Mouse (Mus musculus): Measurements from ENCODE around the gene Speer4f1.
"Not testable (repeated sequence)": the region's sequence is repeated elsewhere in the genome, so short reads cannot be mapped to it uniquely, and the experiment has no call there.

Gene Speer4f1

DNA sequence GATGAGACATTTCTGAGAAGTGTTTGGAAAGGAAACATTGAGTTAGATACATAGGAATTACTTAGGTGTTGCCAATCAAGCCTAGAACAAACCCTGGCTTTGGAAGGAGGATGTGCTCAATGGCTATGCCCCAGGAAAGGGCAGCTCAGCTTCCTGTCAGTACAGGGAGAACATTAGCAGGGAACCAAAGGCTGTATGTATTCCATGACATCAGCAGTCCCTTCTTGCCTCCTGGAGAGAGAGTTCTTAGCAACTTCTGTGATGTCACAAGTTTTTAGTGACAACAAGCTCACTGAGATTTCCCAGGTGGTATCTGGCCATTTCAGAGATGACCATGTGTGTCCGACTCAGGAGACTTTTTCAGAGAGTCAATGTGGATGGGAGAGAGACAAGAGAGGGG is at the start of gene Speer4f1:
Gene Speer4f1 (plus strand): TSS at position 301 of the 400 bp plus-strand sequence.
- not testable (repeated sequence) for DNase-seq (ENCODE audit: low read depth, low spot score)

- DNase-seq (ENCODE audit: low read depth, low spot score), result no peak
These were observed 49.0 kb upstream of the Speer4f1 start for GRCm38 (mm10) chr5:17426930-17427329.

DNA sequence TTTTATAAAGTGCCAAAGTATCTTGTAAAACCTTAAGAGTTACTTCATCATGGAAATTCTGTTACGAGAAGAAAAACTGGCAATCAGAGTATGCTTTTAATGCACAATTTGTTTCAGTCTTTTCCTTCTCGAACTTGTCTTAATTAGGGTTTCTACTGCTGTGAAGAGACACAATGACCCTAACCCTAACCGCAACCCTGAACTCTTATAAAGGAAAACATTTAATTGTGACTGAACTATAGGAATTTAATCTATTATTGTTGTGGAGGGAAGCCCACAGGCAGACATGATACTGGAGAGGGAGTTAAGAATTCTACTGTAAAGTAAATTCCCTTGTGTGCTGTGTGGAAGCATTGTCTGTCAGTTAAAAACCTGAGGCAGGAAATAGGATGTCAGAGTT is 41.2 kb upstream of the Speer4f1 start:
- DNase-seq (ENCODE audit: low read depth, low spot score), result no peak

DNA sequence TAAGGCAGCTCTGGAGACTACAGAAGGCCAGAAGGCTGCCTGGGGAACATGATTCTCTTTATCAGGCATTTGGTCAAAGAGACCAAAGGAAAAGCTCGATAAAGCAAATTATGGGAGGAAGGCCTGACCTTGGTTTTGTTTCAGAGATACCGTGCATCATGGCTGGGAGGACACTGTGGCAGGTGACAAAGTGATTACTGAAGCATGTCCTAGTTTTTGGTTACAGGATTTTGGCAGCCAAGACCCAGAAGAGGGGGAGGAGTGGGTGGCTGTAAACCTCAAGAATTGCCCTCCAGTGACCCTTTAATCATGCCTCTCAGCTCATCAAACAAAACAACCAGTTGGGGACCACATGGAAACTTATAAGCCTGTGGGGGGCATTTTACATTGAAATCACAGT is 39.7 kb upstream of the Speer4f1 start:
- no peak for DNase-seq (ENCODE audit: low read depth, low spot score)

DNA sequence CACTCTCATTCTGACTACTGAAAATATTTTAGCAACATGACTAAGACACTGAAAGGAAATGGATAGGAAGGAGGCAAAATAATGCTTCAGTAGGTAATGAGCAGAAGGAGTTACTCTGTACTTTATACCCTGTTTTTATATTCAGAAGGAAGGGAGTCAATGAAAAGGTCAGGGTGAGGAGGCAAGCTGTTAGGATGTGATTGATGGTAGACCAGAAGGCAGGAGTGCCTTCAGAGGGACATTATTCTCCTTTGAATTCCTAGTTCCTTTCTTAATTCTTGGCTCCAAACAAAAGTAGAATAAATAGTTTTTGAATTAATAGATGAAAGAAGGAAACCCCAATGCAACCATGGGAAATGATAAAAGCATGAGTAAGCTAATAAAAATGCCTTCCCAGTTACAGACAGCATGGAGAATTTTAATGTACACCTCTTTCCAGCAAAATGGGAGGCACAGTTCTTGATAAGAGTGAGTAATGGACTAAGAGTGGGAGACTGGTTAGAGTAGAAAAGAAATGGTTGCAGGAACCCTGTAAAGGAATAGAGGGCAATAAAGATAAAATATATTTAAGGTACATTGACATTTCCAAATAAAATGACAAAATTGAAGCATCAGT is 36.3 kb upstream of the Speer4f1 start:
- DNase-seq (ENCODE audit: low read depth, low spot score), result no peak

GRCm38 (mm10) chr5:17454059-17454458 is 21.8 kb upstream of the Speer4f1 start:
- DNase-seq (ENCODE audit: low read depth, low spot score), result no peak

GRCm38 (mm10) chr5:17454952-17455586 is 20.8 kb upstream of the Speer4f1 start:
- DNase-seq (ENCODE audit: low read depth, low spot score), result no peak

- DNase-seq (ENCODE audit: low read depth, low spot score), result no peak
These were observed 19.2 kb upstream of the Speer4f1 start for GRCm38 (mm10) chr5:17456671-17457070.

- DNase-seq (ENCODE audit: low read depth, low spot score), result not testable (repeated sequence)
These were observed 7.8 kb upstream of the Speer4f1 start for GRCm38 (mm10) chr5:17468120-17468519.

DNA sequence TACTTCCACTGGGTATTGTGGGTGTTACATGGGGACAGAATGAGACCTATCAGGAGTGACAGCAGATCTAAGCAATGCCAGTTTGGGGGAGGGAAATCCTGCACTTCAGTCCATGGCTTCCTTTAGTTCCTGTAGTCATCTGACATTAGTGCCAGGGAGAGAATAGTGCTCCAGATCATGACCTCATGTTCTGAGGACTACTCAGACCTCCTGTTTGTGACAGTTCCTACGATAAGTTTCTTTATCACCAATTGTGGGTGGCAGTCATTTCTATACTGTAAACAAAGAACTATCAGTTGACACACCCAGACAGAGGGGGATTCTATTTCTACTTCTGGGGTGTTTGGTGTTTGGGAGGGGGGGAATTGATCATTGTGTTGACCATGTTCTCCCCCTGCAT is 578 bp downstream of the Speer4f1 start:
- no peak for DNase-seq (ENCODE audit: low read depth, low spot score)

DNA sequence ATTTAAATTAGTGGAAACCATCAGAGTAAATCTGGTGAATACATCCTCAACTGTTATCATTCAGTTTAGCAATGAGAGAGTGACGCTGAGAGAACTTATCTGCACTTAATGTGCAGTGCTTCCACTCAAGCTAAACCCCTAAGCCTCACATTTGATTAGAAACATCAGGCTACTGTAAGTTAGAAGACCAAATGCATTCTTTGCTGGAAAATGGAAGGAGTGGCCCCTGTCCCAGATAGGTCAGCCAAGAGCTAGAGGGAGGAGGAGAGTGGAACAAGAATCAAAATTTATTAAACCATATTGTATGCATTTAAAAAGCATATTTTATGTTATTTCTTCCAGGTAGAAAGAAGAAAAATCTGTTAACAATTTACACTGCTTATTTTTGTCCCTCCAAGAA is 14.0 kb downstream of the Speer4f1 start:
- DNase-seq (ENCODE audit: low read depth, low spot score), result no peak

DNA sequence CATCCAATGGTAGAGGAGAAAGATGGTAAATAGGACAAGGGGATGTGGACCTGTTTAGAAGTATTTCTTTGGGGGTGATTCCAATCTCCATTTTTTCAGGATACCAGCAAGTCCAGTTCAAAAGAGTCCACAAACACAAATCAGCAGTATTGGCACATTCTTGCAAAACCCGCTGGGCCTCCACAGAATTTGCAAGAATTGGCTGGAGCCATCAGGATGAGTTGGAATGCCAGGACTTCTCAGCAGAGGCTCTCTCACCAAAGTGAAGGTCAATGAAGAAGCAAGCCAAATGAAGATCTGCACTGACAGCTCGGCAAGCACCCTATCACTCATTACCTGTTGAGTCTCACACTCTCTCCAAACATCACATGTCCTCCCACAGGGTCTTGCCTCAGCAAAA is 19.7 kb downstream of the Speer4f1 start:
- no peak for DNase-seq (ENCODE audit: low read depth, low spot score)

DNA sequence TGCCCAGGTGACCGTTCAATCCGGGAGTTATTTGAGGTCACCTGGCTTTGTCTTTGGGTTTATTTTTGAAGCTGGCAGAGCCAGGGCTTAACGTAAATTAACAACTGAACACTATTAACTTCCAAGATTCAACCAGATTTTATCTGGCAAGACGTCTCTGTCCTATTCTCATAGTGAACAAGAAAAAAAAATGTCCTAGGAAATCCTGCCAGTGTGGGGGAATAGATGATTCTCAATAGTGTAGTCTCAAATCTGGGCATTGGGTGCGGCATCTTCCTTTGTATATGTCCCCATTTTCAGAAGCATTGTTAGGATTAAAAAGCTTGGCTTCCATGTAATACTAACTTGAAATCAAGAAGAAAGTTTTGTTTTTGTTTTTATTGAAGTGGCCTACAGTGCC is 20.8 kb downstream of the Speer4f1 start:
- no peak for DNase-seq (ENCODE audit: low read depth, low spot score)

GRCm38 (mm10) chr5:17499873-17500329 is 24.0 kb downstream of the Speer4f1 start:
- DNase-seq (ENCODE audit: low read depth, low spot score), result no peak

DNA sequence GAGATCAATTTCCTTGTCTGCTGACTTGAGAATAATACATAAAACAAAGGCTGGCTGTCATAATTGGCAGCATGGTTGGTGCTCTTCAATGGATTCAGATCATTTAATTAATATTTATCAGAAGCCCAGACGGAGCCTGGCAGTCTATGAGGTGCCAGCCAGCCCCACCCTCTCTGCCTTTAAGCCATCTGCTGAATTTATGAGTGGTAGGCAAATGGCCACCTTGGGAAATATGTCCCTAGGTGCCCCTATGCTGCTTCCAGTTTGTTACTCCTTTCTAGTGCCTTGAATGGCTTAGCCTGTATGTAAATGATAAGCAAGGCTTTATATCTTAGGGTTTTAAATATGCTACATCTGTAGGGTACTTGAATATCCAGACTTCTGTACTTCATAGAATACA is 25.0 kb downstream of the Speer4f1 start:
- no peak for DNase-seq (ENCODE audit: low read depth, low spot score)

GRCm38 (mm10) chr5:17505540-17505939 is 29.6 kb downstream of the Speer4f1 start:
- DNase-seq (ENCODE audit: low read depth, low spot score), result no peak

- DNase-seq (ENCODE audit: low read depth, low spot score), result peak; percentile 1
These were observed 32.1 kb downstream of the Speer4f1 start for GRCm38 (mm10) chr5:17508038-17508437.

Measured in A20 (cell line).